Mouse (Mus musculus): ENCODE data around the gene Ikbkg.

GRCm38 (mm10) chrX:74367512-74367911 is 25.6 kb upstream of the Ikbkg start:
- TF ChIP-seq CTCF (IDR thresholded peaks at IDR 0.05) (no peak), EP300 (IDR thresholded peaks at IDR 0.05; ENCODE audit: insufficient read depth, low read depth, low read length) (no peak)
